In the genomic region with DNA sequence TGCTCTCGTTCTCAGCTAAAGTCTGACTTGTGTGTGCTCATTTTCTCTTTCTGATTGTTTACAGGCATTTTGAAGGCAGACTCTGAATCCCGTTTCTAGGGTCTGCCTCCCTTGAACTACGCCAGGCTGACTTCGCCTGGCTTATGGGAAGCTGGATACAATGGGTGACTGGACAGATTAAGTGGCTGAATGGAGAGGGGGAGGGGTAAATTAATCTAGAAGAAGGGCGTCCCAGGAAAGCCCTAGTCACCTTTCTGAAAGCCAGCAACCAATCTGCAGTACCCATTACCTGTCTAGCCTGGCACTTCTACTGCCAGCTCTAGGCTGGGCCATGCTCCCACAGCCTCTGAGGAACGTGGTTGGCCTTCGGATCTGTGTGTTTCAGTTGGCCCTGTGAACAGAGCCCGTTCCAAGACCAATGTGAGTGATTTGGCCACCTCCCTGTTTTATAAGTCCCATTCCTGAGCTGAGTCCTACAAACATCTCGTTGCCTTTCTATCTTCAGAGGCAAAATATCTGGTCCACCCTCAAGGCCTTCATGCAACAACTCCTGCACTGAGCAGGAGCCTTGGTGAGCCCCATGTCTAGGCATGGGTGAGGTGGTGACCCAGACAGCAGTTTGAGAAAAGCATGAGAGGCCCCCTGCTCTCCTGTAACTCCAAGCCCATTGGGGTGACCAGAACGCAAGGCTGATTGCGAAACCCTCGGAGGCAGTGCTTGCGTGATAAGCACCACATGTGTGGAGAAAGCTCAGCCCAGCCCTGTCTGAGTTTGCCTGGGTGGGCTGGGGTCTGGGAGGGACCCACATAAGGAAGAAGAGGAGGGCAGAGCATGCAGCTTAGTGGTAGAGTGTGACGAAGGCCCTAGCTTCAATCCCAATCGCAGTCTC, we compare ENCODE assay signal across 10 mouse cellular contexts. TPM values are rescaled to one million over a fixed set of nuclear protein-coding genes. Genes with fewer than 3 reads are reported as not detected.
DNase-seq lines count a peak whose midpoint lies in the region; ATAC-seq lines count a peak whose summit lies in the region.
"Had no signal": no experiment of that assay in that cellular context is flagged by ENCODE, and none has a peak within 500 bp of the region (broad histone marks: within the 10 kb centered on the region; RNA-seq: fewer than 3 reads in every experiment).

No protein-coding gene starts in this region.

- ATAC-seq in hindbrain, embryonic 13.5 days (ENCODE audit: low FRiP score), result no peak
- ATAC-seq in hindbrain, embryonic 12.5 days (ENCODE audit: low FRiP score), result no peak
- ATAC-seq in liver, embryonic 12.5 days, result 0 out of 2 replicates have a peak, but pooled peaks have one; percentile 15
- ATAC-seq: Patski had no signal

- H3K4me2 ChIP-seq in hindbrain, embryonic 13.5 days, result no peak overlapping the region
- no peak overlapping the region for H3K4me2 ChIP-seq in hindbrain, embryonic 12.5 days (replicated peaks)
- H3K4me2 ChIP-seq in liver, embryonic 12.5 days, result no peak overlapping the region

- DNase-seq in adrenal gland, adult 2 months, result peak; percentile 25
- DNase-seq in adrenal gland, adult 8-10 months, result no peak
- peak; percentile 47 for DNase-seq in 416B (ENCODE audit: low read depth)
- no peak for DNase-seq in cerebellum, adult 11-12 months
- no peak for DNase-seq in right cerebral cortex, adult 2 months (ENCODE audit: low spot score in 2 of 2)

- no peaks in the 10 kb centered on the region for H3K27me3 ChIP-seq in hindbrain, embryonic 13.5 days
- no peaks in the 10 kb centered on the region for H3K27me3 ChIP-seq in hindbrain, embryonic 12.5 days
- peaks cover 7% of the 10 kb centered on the region; the same call in 1 of the 2 replicates for H3K27me3 ChIP-seq in liver, embryonic 12.5 days (replicated peaks)
- H3K27me3 ChIP-seq: Patski had no signal

- H3K9ac ChIP-seq in hindbrain, embryonic 13.5 days, result 0 out of 2 replicates have a peak overlapping the region, but pooled peaks have one; percentile 31
- no peak overlapping the region for H3K9ac ChIP-seq in hindbrain, embryonic 12.5 days
- no peak overlapping the region for H3K9ac ChIP-seq in liver, embryonic 12.5 days

- no peaks in the 10 kb centered on the region for H3K36me3 ChIP-seq in hindbrain, embryonic 13.5 days
- H3K36me3 ChIP-seq in hindbrain, embryonic 12.5 days, result no peaks in the 10 kb centered on the region
- H3K36me3 ChIP-seq in liver, embryonic 12.5 days, result no peaks in the 10 kb centered on the region

- H3K4me3 ChIP-seq in hindbrain, embryonic 13.5 days, result no peak overlapping the region
- H3K4me3 ChIP-seq in hindbrain, embryonic 12.5 days, result no peak overlapping the region
- H3K4me3 ChIP-seq in liver, embryonic 12.5 days, result no peak overlapping the region
- H3K4me3 ChIP-seq: erythroblast, embryonic 14.5 days had no signal

- H3K9me3 ChIP-seq in hindbrain, embryonic 13.5 days, result no peaks in the 10 kb centered on the region
- no peaks in the 10 kb centered on the region for H3K9me3 ChIP-seq in hindbrain, embryonic 12.5 days (replicated peaks)
- no peaks in the 10 kb centered on the region for H3K9me3 ChIP-seq in liver, embryonic 12.5 days (replicated peaks)

- H3K27ac ChIP-seq in hindbrain, embryonic 13.5 days, result no peak overlapping the region
- H3K27ac ChIP-seq in hindbrain, embryonic 12.5 days, result no peak overlapping the region
- H3K27ac ChIP-seq in liver, embryonic 12.5 days, result no peak overlapping the region

- 68% methylated on average over 15 of the region's 15 CpGs for WGBS in hindbrain, embryonic 13.5 days
- WGBS in hindbrain, embryonic 12.5 days, result 69% methylated on average over 15 of the region's 15 CpGs
- WGBS in liver, embryonic 12.5 days (ENCODE audit: insufficient replicate concordance), result 54% methylated on average over 15 of the region's 15 CpGs

- H3K4me1 ChIP-seq in hindbrain, embryonic 13.5 days (replicated peaks), result peaks cover 14% of the 10 kb centered on the region
- peaks cover 17% of the 10 kb centered on the region for H3K4me1 ChIP-seq in hindbrain, embryonic 12.5 days
- peaks cover 17% of the 10 kb centered on the region for H3K4me1 ChIP-seq in liver, embryonic 12.5 days

RNA-seq across cellular contexts. Expression of gene Csf1, which starts 27.6 kb away (rescaled TPM):
- total RNA-seq in adrenal gland, adult 2 months (2021), result 10 to 100 TPM; 16.5 to 25.2 TPM
- polyA plus RNA-seq in adrenal gland, adult 2 months (2012; rRNA removed), result 21.1 and 23.4 TPM in 2 replicates
- 10 to 100 TPM; 14.8 to 29.7 (median 23.0) TPM for total RNA-seq in adrenal gland, adult 8-10 months (2022)
- 6.3 and 6.5 TPM in 2 replicates for polyA plus RNA-seq in hindbrain, embryonic 13.5 days (2015; fragmentation: Nextera tagmentation; extraction: Ambion mirVana)
- polyA plus RNA-seq in hindbrain, embryonic 12.5 days (2016; fragmentation: Nextera tagmentation; extraction: Ambion mirVana), result 8.8 and 9.2 TPM in 2 replicates
- polyA plus RNA-seq in liver, embryonic 12.5 days (2016; fragmentation: Nextera tagmentation; extraction: Ambion mirVana), result 8.7 and 8.8 TPM in 2 replicates

Comparison
In these comparisons a context has a peak if more than half of its experiments do, and no peak if none do; other contexts are left out.
1. DNase-seq: peak in adrenal gland, adult 2 months (single experiment) and 416B (single experiment); none in adrenal gland, adult 8-10 months (single experiment), cerebellum, adult 11-12 months (single experiment) and right cerebral cortex, adult 2 months (0 of 2).